Mouse (Mus musculus): ENCODE results near the gene Spns3. TPM values are rescaled to one million over a fixed set of nuclear protein-coding genes. Genes with fewer than 3 reads are reported as not detected.

Gene Spns3
- polyA plus RNA-seq, 1 experiment from 2014 or later, result not detected

DNA sequence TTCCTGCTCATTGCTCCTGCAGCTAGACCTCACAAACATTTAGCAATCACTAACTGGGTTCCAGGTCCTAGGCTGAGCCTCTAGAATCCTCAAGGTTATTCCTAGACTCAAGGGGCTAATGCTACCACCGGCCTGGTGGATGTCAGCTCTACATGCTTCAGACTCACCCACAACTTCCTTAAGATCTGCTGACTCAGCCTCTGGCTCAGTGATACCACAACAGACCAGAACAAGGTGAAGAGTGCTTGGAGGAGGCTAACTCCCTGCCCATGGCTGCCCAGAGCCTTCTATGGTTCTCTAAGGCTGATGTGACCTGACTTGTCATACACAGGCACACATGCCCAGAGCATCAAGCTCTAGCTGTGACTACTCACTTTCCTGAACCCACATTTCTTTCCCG lies 70.8 kb downstream of the Spns3 start:
- whole genome bisulfite sequencing, result 85% methylated on average over 2 of the region's 2 CpGs
- H3K27me3 ChIP-seq, result no peaks in the 10 kb centered on the region; the same call in 1 of the 2 replicates

GRCm38 (mm10) chr11:72478228-72478627 lies 72.1 kb downstream of the Spns3 start:
- Histone ChIP-seq H3K4me3 (replicated peaks) (no peak overlapping the region), H3K9me3 (no peaks in the 10 kb centered on the region), H3K27me3 (no peaks in the 10 kb centered on the region; the same call in 1 of the 2 replicates), H3K27ac (no peak overlapping the region), H3K36me3 (no peaks in the 10 kb centered on the region), H3K4me2 (no peak overlapping the region), H3K9ac (replicated peaks) (no peak overlapping the region), H3K4me1 (replicated peaks) (no peaks in the 10 kb centered on the region)
- no peak for ATAC-seq (ENCODE audit: insufficient number of reproducible peaks, insufficient read depth, low FRiP score, low TSS enrichment, low read depth)
- 55% methylated on average over 6 of the region's 6 CpGs for WGBS

More for the DNA sequence above, 70.8 kb downstream of the Spns3 start:
- Histone ChIP-seq H3K27ac (no peak overlapping the region), H3K36me3 (no peaks in the 10 kb centered on the region), H3K9me3 (no peaks in the 10 kb centered on the region), H3K9ac (replicated peaks) (no peak overlapping the region), H3K4me2 (no peak overlapping the region), H3K4me3 (replicated peaks) (no peak overlapping the region), H3K4me1 (replicated peaks) (no peaks in the 10 kb centered on the region)
- ATAC-seq (ENCODE audit: insufficient number of reproducible peaks, insufficient read depth, low FRiP score, low TSS enrichment, low read depth), result no peak

- no peak overlapping the region for H3K4me3 ChIP-seq (replicated peaks)
- H3K9ac ChIP-seq (replicated peaks), result no peak overlapping the region
- no peak overlapping the region for H3K27ac ChIP-seq
- H3K36me3 ChIP-seq, result no peaks in the 10 kb centered on the region
- H3K4me2 ChIP-seq, result no peak overlapping the region
- no peaks in the 10 kb centered on the region for H3K4me1 ChIP-seq (replicated peaks)
- 95% methylated on average over 1 of the region's 1 CpGs for WGBS
- H3K27me3 ChIP-seq, result no peaks in the 10 kb centered on the region; the same call in 1 of the 2 replicates
- no peak for ATAC-seq (ENCODE audit: insufficient number of reproducible peaks, insufficient read depth, low FRiP score, low TSS enrichment, low read depth)
- no peaks in the 10 kb centered on the region for H3K9me3 ChIP-seq
These were observed 72.7 kb downstream of the Spns3 start for GRCm38 (mm10) chr11:72477653-72478052.

DNA sequence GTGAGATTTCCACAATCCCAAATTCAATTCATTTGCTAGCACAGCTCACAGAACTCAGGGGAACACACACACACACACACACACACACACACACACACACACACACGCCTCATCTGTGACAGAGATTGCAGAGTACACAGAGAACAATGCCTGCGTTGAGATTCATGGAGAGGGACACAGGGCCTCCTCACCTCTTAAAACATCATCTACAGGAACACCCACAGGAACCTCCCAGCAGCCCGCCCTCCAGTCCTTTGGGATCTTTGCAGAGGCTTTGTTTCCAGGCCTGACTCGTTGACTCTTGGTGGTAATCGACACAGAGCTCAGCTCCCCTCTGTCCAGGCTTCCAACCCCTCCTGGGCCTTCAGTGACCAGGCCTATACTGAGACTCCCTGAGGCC lies 73.1 kb downstream of the Spns3 start:
- no peak overlapping the region for H3K4me3 ChIP-seq (replicated peaks)
- ATAC-seq (ENCODE audit: insufficient number of reproducible peaks, insufficient read depth, low FRiP score, low TSS enrichment, low read depth), result no peak
- H3K36me3 ChIP-seq, result no peaks in the 10 kb centered on the region
- no peak overlapping the region for H3K27ac ChIP-seq
- H3K4me1 ChIP-seq (replicated peaks), result no peaks in the 10 kb centered on the region
- 57% methylated on average over 5 of the region's 5 CpGs for WGBS
- H3K4me2 ChIP-seq, result no peak overlapping the region
- no peak overlapping the region for H3K9ac ChIP-seq (replicated peaks)
- H3K9me3 ChIP-seq, result no peaks in the 10 kb centered on the region
- H3K27me3 ChIP-seq, result no peaks in the 10 kb centered on the region; the same call in 1 of the 2 replicates

DNA sequence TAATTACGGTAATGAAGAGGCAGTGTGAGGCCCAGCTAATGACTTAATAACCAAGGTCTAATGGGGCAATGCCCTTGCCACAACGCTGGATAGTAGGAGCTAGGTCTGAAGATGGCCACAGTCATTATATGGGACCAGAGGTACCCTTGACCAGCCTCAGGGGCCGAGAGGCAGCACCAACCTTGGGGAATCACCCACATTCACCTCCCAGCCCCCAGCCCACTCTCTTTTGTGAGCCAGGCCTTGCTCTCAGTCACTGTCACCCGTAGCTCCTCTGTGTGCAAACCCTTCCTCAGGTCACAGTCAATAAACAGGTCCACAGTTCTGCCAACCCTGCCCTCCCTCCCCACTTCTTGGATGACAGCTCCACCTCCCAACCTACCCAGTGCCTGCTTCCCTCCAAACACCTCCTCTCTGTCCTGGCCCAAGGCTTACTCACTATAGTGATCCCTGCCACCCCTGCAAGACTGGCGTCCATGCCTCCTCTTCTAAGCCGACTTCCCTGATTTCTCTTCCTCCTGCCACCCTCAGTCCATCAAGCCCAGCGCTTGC lies 74.2 kb downstream of the Spns3 start:
- 75% methylated on average over 7 of the region's 7 CpGs for WGBS
- Histone ChIP-seq H3K4me3 (replicated peaks) (no peak overlapping the region), H3K9me3 (no peaks in the 10 kb centered on the region), H3K36me3 (no peaks in the 10 kb centered on the region), H3K9ac (replicated peaks) (no peak overlapping the region), H3K4me2 (no peak overlapping the region), H3K27me3 (no peaks in the 10 kb centered on the region; the same call in 1 of the 2 replicates), H3K4me1 (replicated peaks) (no peaks in the 10 kb centered on the region), H3K27ac (no peak overlapping the region)
- no peak for ATAC-seq (ENCODE audit: insufficient number of reproducible peaks, insufficient read depth, low FRiP score, low TSS enrichment, low read depth)

GRCm38 (mm10) chr11:72475408-72475807 lies 74.9 kb downstream of the Spns3 start:
- Histone ChIP-seq H3K27ac (no peak overlapping the region), H3K4me3 (replicated peaks) (no peak overlapping the region), H3K36me3 (no peaks in the 10 kb centered on the region), H3K27me3 (no peaks in the 10 kb centered on the region; the same call in 1 of the 2 replicates), H3K9ac (replicated peaks) (no peak overlapping the region), H3K4me1 (replicated peaks) (no peaks in the 10 kb centered on the region), H3K4me2 (no peak overlapping the region), H3K9me3 (no peaks in the 10 kb centered on the region)
- ATAC-seq (ENCODE audit: insufficient number of reproducible peaks, insufficient read depth, low FRiP score, low TSS enrichment, low read depth), result no peak
- 82% methylated on average over 7 of the region's 7 CpGs for WGBS

DNA sequence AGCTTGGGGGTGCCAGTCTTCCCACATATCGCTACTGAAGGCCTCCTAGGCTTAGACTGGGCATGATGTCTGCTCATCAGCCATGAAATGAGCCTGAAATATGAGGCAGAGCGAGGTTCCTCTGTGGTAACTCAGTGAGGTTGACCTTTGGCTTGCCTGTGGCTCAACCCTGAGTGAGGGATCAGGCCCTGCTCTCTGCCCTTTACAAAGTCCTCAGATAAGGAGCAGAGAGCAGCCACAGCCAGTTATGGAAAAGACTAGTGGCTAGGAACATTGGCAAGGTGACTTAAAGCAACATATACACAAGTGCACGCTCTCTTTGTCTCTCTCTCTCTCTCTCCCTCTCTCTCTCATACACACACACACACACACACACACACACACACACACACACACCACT lies 75.4 kb downstream of the Spns3 start:
- H3K27ac ChIP-seq, result no peak overlapping the region
- WGBS, result 82% methylated on average over 3 of the region's 3 CpGs

DNA sequence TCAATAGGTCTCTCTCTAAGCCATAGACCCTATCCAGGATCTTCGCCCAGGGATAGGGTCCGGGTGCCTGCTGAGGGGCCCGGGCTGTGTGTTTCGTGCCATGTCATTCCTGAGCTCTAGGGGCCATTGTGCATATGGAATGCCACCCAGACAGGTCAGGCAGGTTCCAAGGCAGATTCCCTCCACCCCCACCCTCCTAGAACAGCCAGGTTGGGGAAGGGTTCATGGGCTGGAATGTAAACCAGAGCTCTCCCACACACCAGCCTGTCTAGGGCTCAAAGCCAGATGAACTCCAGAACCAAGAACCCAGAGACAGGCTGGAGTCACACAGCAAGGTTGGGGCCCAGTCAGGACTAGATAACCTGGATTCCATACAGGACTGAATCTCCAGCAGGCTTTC lies 76.8 kb downstream of the Spns3 start:
- Histone ChIP-seq H3K9ac (replicated peaks) (no peak overlapping the region), H3K36me3 (no peaks in the 10 kb centered on the region), H3K4me1 (replicated peaks) (peaks cover 7% of the 10 kb centered on the region; the same call in 1 of the 2 replicates), H3K27ac (no peak overlapping the region), H3K9me3 (no peaks in the 10 kb centered on the region), H3K4me2 (no peak overlapping the region), H3K4me3 (replicated peaks) (no peak overlapping the region), H3K27me3 (no peaks in the 10 kb centered on the region; the same call in 1 of the 2 replicates)
- no peak for ATAC-seq (ENCODE audit: insufficient number of reproducible peaks, insufficient read depth, low FRiP score, low TSS enrichment, low read depth)
- WGBS, result 84% methylated on average over 4 of the region's 4 CpGs

More for the DNA sequence above, 75.4 kb downstream of the Spns3 start:
- Histone ChIP-seq H3K9me3 (no peaks in the 10 kb centered on the region), H3K27me3 (no peaks in the 10 kb centered on the region; the same call in 1 of the 2 replicates), H3K4me1 (replicated peaks) (no peaks in the 10 kb centered on the region), H3K9ac (replicated peaks) (no peak overlapping the region), H3K36me3 (no peaks in the 10 kb centered on the region), H3K4me3 (replicated peaks) (no peak overlapping the region), H3K4me2 (no peak overlapping the region)
- ATAC-seq (ENCODE audit: insufficient number of reproducible peaks, insufficient read depth, low FRiP score, low TSS enrichment, low read depth), result no peak

DNA sequence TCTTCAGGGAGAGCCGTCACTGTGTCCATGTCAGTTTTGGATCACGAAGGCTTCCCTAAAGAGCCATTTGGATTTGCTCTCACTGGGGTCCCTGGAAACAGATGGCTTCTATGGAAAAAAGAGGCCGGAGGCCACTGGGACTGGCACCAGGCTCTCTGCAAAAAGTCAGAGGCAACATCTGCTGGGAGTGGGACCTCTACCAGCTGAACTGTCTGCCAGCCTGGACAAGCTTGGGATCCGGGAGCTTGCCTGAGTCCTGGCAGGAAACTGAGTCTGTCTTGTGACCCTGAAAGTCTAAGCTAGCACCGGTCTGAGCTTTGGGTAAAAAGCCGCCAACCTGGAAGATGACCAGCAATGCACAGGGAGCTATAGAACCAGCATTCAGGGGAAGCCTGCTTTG lies 78.9 kb downstream of the Spns3 start:
- no peak overlapping the region for H3K4me2 ChIP-seq
- peaks cover 8% of the 10 kb centered on the region for H3K4me1 ChIP-seq (replicated peaks)
- 87% methylated on average over 6 of the region's 6 CpGs for WGBS
- no peak overlapping the region for H3K4me3 ChIP-seq (replicated peaks)
- H3K9me3 ChIP-seq, result no peaks in the 10 kb centered on the region
- no peaks in the 10 kb centered on the region for H3K27me3 ChIP-seq
- H3K9ac ChIP-seq (replicated peaks), result no peak overlapping the region
- H3K36me3 ChIP-seq, result no peaks in the 10 kb centered on the region
- ATAC-seq (ENCODE audit: insufficient number of reproducible peaks, insufficient read depth, low FRiP score, low TSS enrichment, low read depth), result no peak
- no peak overlapping the region for H3K27ac ChIP-seq

DNA sequence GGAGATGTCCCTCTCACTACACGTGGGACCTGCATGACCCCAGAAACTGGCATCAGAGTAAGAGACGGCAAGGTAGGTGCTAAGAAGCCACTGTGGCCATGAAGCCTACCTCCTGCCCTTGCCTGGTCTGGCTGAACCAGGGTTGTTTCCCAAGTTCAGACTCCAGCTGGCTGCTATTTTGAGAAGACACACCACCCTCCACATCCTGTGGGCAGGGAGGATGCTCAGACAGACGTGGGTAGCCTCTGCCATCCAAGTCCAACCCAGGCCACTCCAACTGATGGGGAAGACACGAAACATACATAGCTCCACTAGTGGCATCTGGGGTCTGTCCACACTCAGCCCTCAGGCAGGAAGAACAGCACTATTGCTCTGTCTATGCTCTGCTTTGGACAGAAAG lies 80.3 kb downstream of the Spns3 start:
- H3K36me3 ChIP-seq, result no peaks in the 10 kb centered on the region
- H3K27me3 ChIP-seq, result no peaks in the 10 kb centered on the region
- no peak overlapping the region for H3K9ac ChIP-seq (replicated peaks)
- no peak for ATAC-seq (ENCODE audit: insufficient number of reproducible peaks, insufficient read depth, low FRiP score, low TSS enrichment, low read depth)
- no peaks in the 10 kb centered on the region for H3K9me3 ChIP-seq
- no peak overlapping the region for H3K4me2 ChIP-seq
- 58% methylated on average over 4 of the region's 4 CpGs for WGBS
- H3K27ac ChIP-seq, result 0 out of 2 replicates have a peak overlapping the region, but pooled peaks have one; percentile 7
- no peak overlapping the region for H3K4me3 ChIP-seq (replicated peaks)
- peaks cover 11% of the 10 kb centered on the region for H3K4me1 ChIP-seq (replicated peaks)

DNA sequence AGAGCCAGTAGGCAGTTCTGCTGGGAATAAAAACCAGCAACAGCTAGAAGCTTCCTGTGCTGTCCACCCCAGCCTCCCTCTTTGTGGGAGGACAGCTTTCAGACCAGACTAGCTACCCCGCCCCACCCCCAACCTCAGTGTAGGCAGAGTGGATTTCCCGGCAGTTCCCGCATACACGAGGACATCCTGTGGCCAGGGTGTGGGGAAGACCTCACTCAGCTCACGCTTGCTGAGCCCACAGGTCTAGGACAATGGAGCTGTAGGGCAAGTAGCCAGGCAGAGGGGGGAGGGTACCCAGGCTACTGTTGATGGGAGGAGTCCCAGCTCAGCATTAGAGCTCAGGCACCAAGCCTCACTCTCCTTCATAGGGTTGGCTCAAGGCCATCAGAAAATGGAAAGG lies 81.1 kb downstream of the Spns3 start:
- no peak overlapping the region for H3K9ac ChIP-seq (replicated peaks)
- WGBS, result 43% methylated on average over 5 of the region's 5 CpGs
- no peaks in the 10 kb centered on the region for H3K36me3 ChIP-seq
- H3K4me2 ChIP-seq, result no peak overlapping the region
- no peaks in the 10 kb centered on the region for H3K9me3 ChIP-seq
- ATAC-seq (ENCODE audit: insufficient number of reproducible peaks, insufficient read depth, low FRiP score, low TSS enrichment, low read depth), result peak; percentile 52; the same call in 1 of the 2 replicates
- no peak overlapping the region for H3K4me3 ChIP-seq (replicated peaks)
- no peaks in the 10 kb centered on the region for H3K27me3 ChIP-seq
- H3K4me1 ChIP-seq (replicated peaks), result peaks cover 11% of the 10 kb centered on the region
- H3K27ac ChIP-seq, result no peak overlapping the region

- WGBS, result 67% methylated on average over 5 of the region's 5 CpGs
- no peaks in the 10 kb centered on the region for H3K9me3 ChIP-seq
These were observed 81.8 kb downstream of the Spns3 start for GRCm38 (mm10) chr11:72468525-72468924.

More at GRCm38 (mm10) chr11:72468525-72468924, 81.8 kb downstream of the Spns3 start:
- no peaks in the 10 kb centered on the region for H3K27me3 ChIP-seq
- no peak overlapping the region for H3K27ac ChIP-seq
- H3K4me2 ChIP-seq, result no peak overlapping the region
- no peak overlapping the region for H3K9ac ChIP-seq (replicated peaks)
- H3K4me1 ChIP-seq (replicated peaks), result peaks cover 11% of the 10 kb centered on the region
- H3K4me3 ChIP-seq (replicated peaks), result no peak overlapping the region
- H3K36me3 ChIP-seq, result no peaks in the 10 kb centered on the region
- no peak for ATAC-seq (ENCODE audit: insufficient number of reproducible peaks, insufficient read depth, low FRiP score, low TSS enrichment, low read depth)
